Mouse (Mus musculus): ENCODE data around the gene Sprr2a2.
"Not testable (repeated sequence)": the region's sequence is repeated elsewhere in the genome, so short reads cannot be mapped to it uniquely, and the experiment has no call there.

- not testable (repeated sequence) for TF ChIP-seq CTCF (IDR thresholded peaks at IDR 0.05; ENCODE audit: low read depth, low read length); EP300 (IDR thresholded peaks at IDR 0.05; ENCODE audit: insufficient read depth, low read depth, low read length)
Observed at GRCm38 (mm10) chr3:92253860-92254259, 38.1 kb downstream of the Sprr2a2 start.
